Mouse (Mus musculus) heart, adult 2 months (tissue): ENCODE measurements around the gene Trim39. TPM values are rescaled to one million over a fixed set of nuclear protein-coding genes. Genes with fewer than 3 reads are reported as not detected.

Source experiments
- DNase-seq, 2 experiments: peaks; one replicate each; pipeline ENCODE4 v3.0.0; 2021
- H3K27ac ChIP-seq: fragments of 200-600 bp; 2 replicates; pipeline ENCODE4 v1.8.1; 2022
- H3K27me3 ChIP-seq: fragments of 200-500 bp; 2 replicates; pipeline ENCODE4 v1.6.1; 2012; ENCODE audit warnings: mild to moderate bottlenecking, low read length, inconsistent platforms, mixed read lengths; ENCODE audit not compliant: control insufficient read depth, insufficient read depth
- H3K36me3 ChIP-seq: fragments of 200-500 bp; 2 replicates; pipeline ENCODE4 v1.6.1; 2012; ENCODE audit warnings: low read length, inconsistent platforms; ENCODE audit not compliant: control insufficient read depth, insufficient read depth
- H3K4me1 ChIP-seq: fragments of 200-500 bp; 2 replicates; pipeline ENCODE4 v1.6.1; 2011; ENCODE audit warnings: low read length; ENCODE audit not compliant: control insufficient read depth, insufficient read depth
- H3K4me3 ChIP-seq: fragments of 200-600 bp; 2 replicates; pipeline ENCODE4 v1.8.1; 2022
- H3K79me2 ChIP-seq: fragments of 200-500 bp; replicated peaks from 2 replicates; pipeline ENCODE4 v1.6.1; 2012; ENCODE audit warnings: mild to moderate bottlenecking, inconsistent platforms, low read length, moderate library complexity, mixed read lengths; ENCODE audit not compliant: control insufficient read depth, insufficient read depth
- H3K9ac ChIP-seq: fragments of 200-500 bp; 2 replicates; pipeline ENCODE4 v1.6.1; 2012; ENCODE audit warnings: low read depth, mild to moderate bottlenecking, control low read depth, inconsistent platforms, low read length, mixed read lengths
- CTCF ChIP-seq: fragments of 200-600 bp; IDR thresholded peaks from 2 replicates; pipeline ENCODE4 v1.8.1; 2022; ENCODE audit warnings: antibody characterized with exemption, mild to moderate bottlenecking, moderate library complexity
- EP300 ChIP-seq: fragments of 200-500 bp; IDR thresholded peaks from 2 replicates; pipeline ENCODE4 v1.6.1; 2011; ENCODE audit warnings: low read depth, low read length, control low read depth; ENCODE audit not compliant: insufficient read depth
- POLR2A ChIP-seq: fragments of 200-500 bp; IDR thresholded peaks from 2 replicates; pipeline ENCODE4 v1.6.1; 2011; ENCODE audit warnings: mild to moderate bottlenecking, low read depth, low read length, control low read depth; ENCODE audit not compliant: insufficient read depth
- WGBS: fragments of 180-500 bp; shearing (Covaris S2); methylation state at CpG from one replicate; pipeline ENCODE4 v1.1.7; 2018; 5-methylcytosine and 5-hydroxymethylcytosine counted together
- intact Hi-C: fragments of 180-260 bp; cut with DNase I; formaldehyde crosslinking; loops from one replicate; pipeline ENCODE4 v1.15.1; 2025
- polyA plus RNA-seq: library from polyadenylated mRNA; depleted of rRNA; stranded (reverse); fragments of >200 nt; gene quantifications from 2 replicates; pipeline ENCODE4 v1.2.3, GENCODE M21; 2012; rRNA removed
- total RNA-seq, 2 experiments: library from RNA; stranded (reverse); gene quantifications; 2 replicates each; pipeline ENCODE4 v1.2.3; 2021

Gene Trim39
- total and polyA plus RNA-seq, 3 experiments, result 6.0 to 7.6 (median 6.7) TPM

DNA sequence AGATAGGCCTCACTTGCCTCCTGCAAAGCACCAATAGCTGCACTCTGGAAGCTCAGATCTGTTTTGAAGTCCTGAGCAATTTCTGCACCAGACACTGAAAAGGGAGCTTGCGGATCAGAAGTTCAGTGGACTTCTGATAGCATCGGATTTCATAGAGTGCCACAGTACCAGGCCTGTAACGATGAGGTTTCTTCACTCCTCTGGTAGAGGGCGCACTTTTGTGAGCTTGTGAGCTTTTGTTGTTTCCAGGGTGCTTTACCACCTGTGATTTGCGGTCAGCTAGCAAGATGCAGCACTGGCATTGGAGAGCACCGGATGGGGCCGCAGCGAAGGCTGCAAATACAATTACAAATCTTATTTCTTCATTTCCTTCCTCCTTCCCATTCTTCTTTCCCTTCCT lies 45.1 kb downstream of the Trim39 start:
- no peaks in the 10 kb centered on the region for H3K79me2 ChIP-seq
- WGBS, result 17% methylated on average over 8 of the region's 8 CpGs
- intact Hi-C loops, result no loop called here
- no peak overlapping the region for H3K9ac ChIP-seq
- no peaks in the 10 kb centered on the region for H3K36me3 ChIP-seq
- TF ChIP-seq CTCF (peak; percentile 31), EP300 (no peak)
- H3K27ac ChIP-seq, result no peak overlapping the region
- peak in 1 of 2 experiments; percentile 8 for DNase-seq
- no peaks in the 10 kb centered on the region for H3K4me1 ChIP-seq
- H3K27me3 ChIP-seq, result peaks cover 15% of the 10 kb centered on the region
- H3K4me3 ChIP-seq, result no peak overlapping the region

DNA sequence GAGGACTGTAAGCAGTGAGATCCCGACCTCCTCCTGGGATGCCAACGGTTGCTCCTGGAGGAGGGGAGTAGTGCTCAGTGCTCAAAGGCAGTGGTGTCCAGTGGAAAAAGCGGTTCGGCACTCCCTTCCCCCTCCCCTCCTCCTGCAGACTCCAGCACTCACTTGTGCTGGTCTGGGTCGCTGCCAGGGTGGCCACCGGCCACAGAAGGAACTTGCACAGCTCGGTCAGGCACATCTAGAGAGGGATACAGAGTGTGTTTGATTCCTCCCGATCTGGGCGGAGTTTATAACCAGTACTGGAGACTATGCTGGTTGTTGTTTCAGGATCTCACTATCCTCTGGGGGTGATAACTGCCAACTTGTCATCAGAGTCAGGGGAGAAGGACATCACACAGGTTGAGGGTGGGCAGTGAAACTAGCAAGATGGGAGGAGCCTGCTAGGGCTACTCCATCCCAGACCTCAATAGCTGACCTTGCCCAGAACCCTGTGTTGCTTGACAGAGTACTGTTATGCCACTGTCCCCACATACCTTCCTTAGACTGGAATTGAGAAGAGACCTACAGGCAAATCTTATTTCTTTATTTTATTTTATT lies 46.7 kb downstream of the Trim39 start:
- H3K9ac ChIP-seq, result no peak overlapping the region

DNA sequence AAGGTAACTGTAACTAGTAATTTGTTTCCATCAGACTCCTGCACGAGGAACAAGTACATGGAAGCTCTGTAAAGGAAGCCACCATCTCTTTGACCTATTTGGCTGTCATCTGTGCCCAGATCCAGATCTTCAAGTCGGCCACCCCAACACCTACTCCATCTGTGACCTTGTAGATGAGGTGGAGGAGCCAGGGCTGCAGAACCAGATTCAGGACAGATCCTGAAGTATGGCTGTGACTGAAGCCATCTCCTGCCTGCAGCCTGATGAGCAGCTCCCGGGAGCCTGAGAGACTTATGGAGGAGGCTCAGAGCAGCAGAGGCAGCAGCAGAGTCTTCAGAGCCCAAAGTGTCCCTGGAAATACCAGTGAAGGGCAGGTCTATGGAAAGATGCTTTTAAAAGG lies 47.6 kb downstream of the Trim39 start:
- 50% methylated on average over 3 of the region's 3 CpGs for WGBS

More for the DNA sequence above, 46.7 kb downstream of the Trim39 start:
- TF ChIP-seq POLR2A, result no peak
- TF ChIP-seq EP300, result no peak
- TF ChIP-seq CTCF, result no peak
- 9% methylated on average over 9 of the region's 9 CpGs for WGBS
- intact Hi-C loops, result no loop called here
- no peaks in the 10 kb centered on the region for H3K4me1 ChIP-seq
- no peaks in the 10 kb centered on the region for H3K79me2 ChIP-seq
- H3K4me3 ChIP-seq, result no peak overlapping the region
- peaks cover 17% of the 10 kb centered on the region for H3K27me3 ChIP-seq
- no peak for DNase-seq
- H3K36me3 ChIP-seq, result no peaks in the 10 kb centered on the region
- H3K27ac ChIP-seq, result no peak overlapping the region

DNA sequence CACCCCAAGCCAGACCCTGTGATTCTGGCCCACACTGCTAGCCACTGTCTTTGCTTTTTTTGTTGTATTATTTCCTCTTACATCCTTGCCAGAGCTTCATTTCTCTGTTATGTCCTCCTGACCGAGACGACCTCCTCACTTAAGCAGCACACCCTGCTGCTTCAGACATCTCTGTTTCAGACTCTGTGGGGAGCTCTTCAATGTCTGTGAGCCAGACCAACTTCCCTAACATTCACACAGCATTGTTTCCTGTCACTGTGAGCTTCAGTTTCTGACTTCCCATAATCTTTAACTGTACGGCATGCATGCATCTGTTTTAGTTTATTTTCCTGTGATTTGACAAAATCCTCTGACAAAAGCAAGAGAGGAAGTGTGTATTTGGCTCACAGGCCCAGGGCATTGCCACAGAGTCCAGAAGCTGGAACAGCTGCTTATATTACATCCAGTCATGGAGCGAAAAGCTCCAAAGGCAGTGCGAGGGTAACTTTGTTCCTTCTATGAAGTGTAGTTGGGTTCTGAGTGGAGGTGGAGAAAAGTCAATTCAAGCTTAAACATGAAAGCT lies 53.4 kb downstream of the Trim39 start:
- H3K79me2 ChIP-seq, result no peaks in the 10 kb centered on the region
- no peak overlapping the region for H3K27ac ChIP-seq
- no peak overlapping the region for H3K9ac ChIP-seq
- no peaks in the 10 kb centered on the region for H3K36me3 ChIP-seq
- no peak overlapping the region for H3K4me3 ChIP-seq
- intact Hi-C loops, result no loop called here
- no peak for DNase-seq
- WGBS, result 51% methylated on average over 5 of the region's 5 CpGs
- TF ChIP-seq POLR2A (no peak), CTCF (no peak), EP300 (no peak)
- H3K4me1 ChIP-seq, result no peaks in the 10 kb centered on the region
- peaks cover 16% of the 10 kb centered on the region for H3K27me3 ChIP-seq

More for the DNA sequence above, 47.6 kb downstream of the Trim39 start:
- no peaks in the 10 kb centered on the region for H3K4me1 ChIP-seq
- no peak for DNase-seq
- H3K79me2 ChIP-seq, result no peaks in the 10 kb centered on the region
- no peak overlapping the region for H3K4me3 ChIP-seq
- intact Hi-C loops, result no loop called here
- H3K27me3 ChIP-seq, result peaks cover 17% of the 10 kb centered on the region
- H3K27ac ChIP-seq, result no peak overlapping the region
- TF ChIP-seq POLR2A (no peak), EP300 (no peak), CTCF (no peak)
- H3K9ac ChIP-seq, result no peak overlapping the region
- H3K36me3 ChIP-seq, result no peaks in the 10 kb centered on the region

DNA sequence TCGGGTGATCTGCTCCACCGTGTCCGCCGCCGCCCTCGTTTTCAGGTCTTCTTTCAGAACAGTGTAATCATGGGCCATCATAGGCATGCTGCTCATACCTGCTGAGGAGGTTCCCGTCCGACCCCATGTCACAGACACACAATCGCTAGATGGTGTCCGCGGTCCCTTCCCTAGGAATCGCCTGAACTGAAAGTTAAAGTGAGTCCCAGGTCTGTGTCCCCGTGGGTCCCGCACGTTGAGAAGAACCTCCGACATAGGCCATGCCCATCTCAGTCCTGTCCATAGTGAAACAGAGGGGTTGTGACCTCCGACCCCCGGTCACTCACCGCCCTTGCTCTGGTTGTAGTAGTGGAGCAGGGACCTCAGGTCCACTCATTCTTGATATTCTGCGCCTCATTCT lies 56.5 kb downstream of the Trim39 start:
- Histone ChIP-seq H3K4me3 (no peak overlapping the region), H3K9ac (no peak overlapping the region), H3K27me3 (peaks cover 11% of the 10 kb centered on the region), H3K27ac (no peak overlapping the region), H3K36me3 (no peaks in the 10 kb centered on the region), H3K79me2 (no peaks in the 10 kb centered on the region), H3K4me1 (no peaks in the 10 kb centered on the region)
- 5% methylated on average over 20 of the region's 20 CpGs for WGBS
- no peak for DNase-seq
- intact Hi-C loops, result no loop called here
- TF ChIP-seq POLR2A (no peak), EP300 (no peak), CTCF (no peak)

Other genes starting within 250 kb of the Trim39 start
- gene H2-T23, start 239.4 kb downstream of the Trim39 start, total RNA-seq, result 10 to 100 TPM; 27.3 to 34.1 TPM
- gene H2-T23, start 239.4 kb downstream of the Trim39 start, polyA plus RNA-seq, result 43.4 and 46.4 TPM in 2 replicates
- 10 to 100 TPM in 1 of 2 experiments, 1 to 10 TPM in 1; 7.4 to 10.6 TPM for gene H2-T22, start 229.5 kb downstream of the Trim39 start, total RNA-seq
- gene H2-T22, start 229.5 kb downstream of the Trim39 start, polyA plus RNA-seq, result 23.4 and 23.8 TPM in 2 replicates
- gene Gm6034, start 229.3 kb downstream of the Trim39 start, total RNA-seq, result not detected
- not detected in 2 replicates for gene Gm6034, start 229.3 kb downstream of the Trim39 start, polyA plus RNA-seq
- 1 to 10 TPM; 3.5 to 4.4 TPM for gene Gm11127, start 213.9 kb downstream of the Trim39 start, total RNA-seq
- gene Gm11127, start 213.9 kb downstream of the Trim39 start, polyA plus RNA-seq, result not detected in 2 replicates
- gene Gm19684, start 150.6 kb downstream of the Trim39 start, total RNA-seq, result under 1 TPM in 1 of 2 experiments, not detected in 1; 0.23 TPM
- gene Gm19684, start 150.6 kb downstream of the Trim39 start, polyA plus RNA-seq, result 0.16 and 0.41 TPM in 2 replicates
- not detected for gene Gm7030, start 142.8 kb downstream of the Trim39 start, total RNA-seq
- gene Gm7030, start 142.8 kb downstream of the Trim39 start, polyA plus RNA-seq, result not detected in 2 replicates
- gene Gm8909, start 103.7 kb downstream of the Trim39 start, total RNA-seq, result under 1 TPM in 1 of 2 experiments, not detected in 1; 0.29 TPM
- not detected in 2 replicates for gene Gm8909, start 103.7 kb downstream of the Trim39 start, polyA plus RNA-seq
- not detected for gene H2-T3, start 82.0 kb downstream of the Trim39 start, total RNA-seq
- not detected in 2 replicates for gene H2-T3, start 82.0 kb downstream of the Trim39 start, polyA plus RNA-seq
- gene Rpp21, start 14.2 kb downstream of the Trim39 start, total RNA-seq, result 10 to 100 TPM; 35.5 to 43.8 TPM
- gene Rpp21, start 14.2 kb downstream of the Trim39 start, polyA plus RNA-seq, result 49.8 and 59.1 TPM in 2 replicates
- not detected for gene H2-M10.2, start 14.2 kb upstream of the Trim39 start, total RNA-seq
- gene H2-M10.2, start 14.2 kb upstream of the Trim39 start, polyA plus RNA-seq, result not detected in 2 replicates
- not detected for gene H2-M10.1, start 53.9 kb upstream of the Trim39 start, total RNA-seq
- gene H2-M10.1, start 53.9 kb upstream of the Trim39 start, polyA plus RNA-seq, result not detected in 2 replicates
- gene H2-M10.3, start 96.2 kb upstream of the Trim39 start, total RNA-seq, result not detected
- gene H2-M10.3, start 96.2 kb upstream of the Trim39 start, polyA plus RNA-seq, result not detected in 2 replicates
- not detected for gene H2-M10.4, start 190.1 kb upstream of the Trim39 start, total RNA-seq
- not detected in 2 replicates for gene H2-M10.4, start 190.1 kb upstream of the Trim39 start, polyA plus RNA-seq